Mouse (Mus musculus) E14TG2a.4 (cell line): Measurements from ENCODE around the gene Adar.

Experiments used
- CTCF ChIP-seq: conservative IDR thresholded peaks from 2 replicates; pipeline ENCODE4 v1.5.1; 2014; ENCODE audit warnings: low read length
- NANOG ChIP-seq: IDR thresholded peaks from 2 replicates; pipeline ENCODE4 v1.6.1; 2014; ENCODE audit warnings: borderline replicate concordance, low read length, mixed read lengths
- POU5F1 ChIP-seq: IDR thresholded peaks from 2 replicates; pipeline ENCODE4 v1.6.1; 2014; ENCODE audit warnings: low read length, borderline replicate concordance

- TF ChIP-seq CTCF: no peak
- no peak for TF ChIP-seq NANOG
- no peak for TF ChIP-seq POU5F1
Observed at GRCm38 (mm10) chr3:89715967-89716256, 1.1 kb downstream of the Adar start.
